Mouse (Mus musculus) hindbrain, embryonic 10.5 days (tissue): ENCODE measurements around the gene Tmem205. TPM values are rescaled to one million over a fixed set of nuclear protein-coding genes. Genes with fewer than 3 reads are reported as not detected.

Source experiments
- DNase-seq: peaks from one replicate; pipeline ENCODE4 v3.0.0-alpha.2; 2017; ENCODE audit warnings: low spot score
- H3K27ac ChIP-seq: fragments of 300-500 bp; sonication (generic); 2 replicates; pipeline ENCODE4 v1.5.1; 2016; ENCODE audit warnings: mild to moderate bottlenecking, moderate library complexity
- H3K27me3 ChIP-seq: fragments of 300-500 bp; sonication (generic); 2 replicates; pipeline ENCODE4 v1.6.1; 2016; ENCODE audit warnings: mild to moderate bottlenecking; ENCODE audit not compliant: poor library complexity, insufficient read depth, severe bottlenecking
- H3K36me3 ChIP-seq: fragments of 300-500 bp; sonication (generic); 2 replicates; pipeline ENCODE4 v1.6.1; 2016; ENCODE audit warnings: mild to moderate bottlenecking, moderate library complexity
- H3K4me1 ChIP-seq: fragments of 300-500 bp; sonication (generic); replicated peaks from 2 replicates; pipeline ENCODE4 v1.6.1; 2016; ENCODE audit warnings: mild to moderate bottlenecking
- H3K4me3 ChIP-seq: fragments of 300-500 bp; sonication (generic); 2 replicates; pipeline ENCODE4 v1.5.1; 2016; ENCODE audit warnings: mild to moderate bottlenecking, moderate library complexity
- H3K9me3 ChIP-seq: fragments of 300-500 bp; sonication (generic); 2 replicates; pipeline ENCODE4 v1.6.1; 2016; ENCODE audit warnings: mild to moderate bottlenecking, moderate library complexity
- WGBS: fragments of 180-500 bp; shearing (Covaris S2); methylation state at CpG from one replicate; pipeline ENCODE4 v1.1.7; 2016; 5-methylcytosine and 5-hydroxymethylcytosine counted together
- polyA plus RNA-seq: library from polyadenylated mRNA; unstranded; fragments of >200 nt; fragmentation: Nextera tagmentation; extraction: Ambion mirVana; gene quantifications from 2 replicates; pipeline ENCODE4 v1.2.1, GENCODE M21; 2016

Gene Tmem205
- polyA plus RNA-seq, 1 experiment from 2014 or later = 46.1 TPM

DNA sequence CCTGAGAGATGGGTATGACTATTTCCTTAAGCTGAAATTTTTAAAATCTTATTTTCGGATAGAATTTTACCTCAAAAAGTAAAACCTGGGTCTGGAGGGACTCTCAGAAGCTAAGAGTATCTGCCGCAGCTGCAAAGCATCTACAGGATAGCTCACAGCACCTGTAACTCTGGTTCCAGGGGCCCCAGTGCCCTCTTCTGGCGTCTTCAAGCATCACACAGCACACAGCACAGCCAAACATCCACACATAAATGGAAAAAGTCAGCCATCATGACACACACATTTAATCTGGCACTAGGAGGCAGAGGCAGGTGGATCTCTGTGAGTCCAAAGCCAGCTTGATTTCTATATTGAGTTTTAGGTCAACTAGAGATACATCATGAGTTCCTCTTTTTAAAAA lies 50.8 kb downstream of the Tmem205 start:
- H3K4me3 ChIP-seq = no peak overlapping the region
- no peaks in the 10 kb centered on the region for H3K4me1 ChIP-seq
- 63% methylated on average over 3 of the region's 3 CpGs for WGBS
- peaks cover 13% of the 10 kb centered on the region; the same call in 1 of the 2 replicates for H3K9me3 ChIP-seq
- H3K27me3 ChIP-seq = peaks cover 8% of the 10 kb centered on the region; the same call in 1 of the 2 replicates
- no peak for DNase-seq
- H3K27ac ChIP-seq = no peak overlapping the region
- no peaks in the 10 kb centered on the region for H3K36me3 ChIP-seq

DNA sequence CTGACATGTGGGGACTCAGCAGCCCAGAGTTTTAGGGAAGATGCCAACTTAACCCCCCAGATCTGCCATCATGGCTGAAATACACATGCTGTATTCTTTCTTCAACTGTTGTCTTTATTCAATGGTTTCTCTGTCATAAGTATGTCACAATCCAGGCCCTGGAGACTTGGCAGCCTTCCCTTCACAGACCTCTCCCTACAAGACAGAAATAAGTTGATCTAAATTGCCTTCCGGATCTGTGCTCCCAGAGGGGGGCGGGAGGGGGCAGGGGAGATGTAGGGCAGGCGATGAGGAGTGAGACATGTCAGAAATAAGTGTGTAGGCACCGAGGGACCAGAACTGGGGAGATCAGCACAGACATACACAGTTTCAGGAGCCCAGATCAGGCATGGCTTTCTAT lies 55.2 kb downstream of the Tmem205 start:
- DNase-seq = no peak
- Histone ChIP-seq H3K4me3 (no peak overlapping the region), H3K27ac (no peak overlapping the region), H3K36me3 (no peaks in the 10 kb centered on the region), H3K4me1 (no peaks in the 10 kb centered on the region), H3K27me3 (peaks cover 8% of the 10 kb centered on the region; the same call in 1 of the 2 replicates), H3K9me3 (no peaks in the 10 kb centered on the region)
- WGBS = 76% methylated on average over 4 of the region's 4 CpGs

Other genes starting within 250 kb of the Tmem205 start
- 51.1 and 55.1 TPM in 2 replicates for gene Ldlr, start 204.1 kb downstream of the Tmem205 start, polyA plus RNA-seq
- 132 and 165 TPM in 2 replicates for gene Spc24, start 167.3 kb downstream of the Tmem205 start, polyA plus RNA-seq
- gene Kank2, start 128.8 kb downstream of the Tmem205 start, polyA plus RNA-seq = 10.0 and 11.0 TPM in 2 replicates
- gene Angptl8, start 92.0 kb downstream of the Tmem205 start, polyA plus RNA-seq = 0.70 and 0.85 TPM in 2 replicates
- gene Dock6, start 74.9 kb downstream of the Tmem205 start, polyA plus RNA-seq = 23.7 and 24.1 TPM in 2 replicates
- gene Rab3d, start 9.4 kb downstream of the Tmem205 start, polyA plus RNA-seq = 8.9 and 10.9 TPM in 2 replicates
- gene Ccdc159, start 85 bp downstream of the Tmem205 start, polyA plus RNA-seq = 4.2 and 5.1 TPM in 2 replicates
- 15.6 and 30.6 TPM in 2 replicates for gene Plppr2, start 9.5 kb upstream of the Tmem205 start, polyA plus RNA-seq
- gene Swsap1, start 28.2 kb upstream of the Tmem205 start, polyA plus RNA-seq = 7.1 and 9.3 TPM in 2 replicates
- gene Epor, start 36.0 kb upstream of the Tmem205 start, polyA plus RNA-seq = 9.3 and 9.6 TPM in 2 replicates
- gene Rgl3, start 61.9 kb upstream of the Tmem205 start, polyA plus RNA-seq = 3.7 and 5.7 TPM in 2 replicates
- 5.1 and 6.7 TPM in 2 replicates for gene Ccdc151, start 75.1 kb upstream of the Tmem205 start, polyA plus RNA-seq
- gene Prkcsh, start 75.2 kb upstream of the Tmem205 start, polyA plus RNA-seq = 115 and 120 TPM in 2 replicates
- gene Elavl3, start 124.5 kb upstream of the Tmem205 start, polyA plus RNA-seq = 22.7 and 57.1 TPM in 2 replicates
- gene Gm49318, start 143.7 kb upstream of the Tmem205 start, polyA plus RNA-seq = not detected in 2 replicates
- 11.1 and 15.4 TPM in 2 replicates for gene Zfp653, start 143.8 kb upstream of the Tmem205 start, polyA plus RNA-seq
- gene Ecsit, start 157.9 kb upstream of the Tmem205 start, polyA plus RNA-seq = 42.6 and 45.5 TPM in 2 replicates
- gene Cnn1, start 171.7 kb upstream of the Tmem205 start, polyA plus RNA-seq = 2.4 TPM in 2 replicates
- gene Elof1, start 189.6 kb upstream of the Tmem205 start, polyA plus RNA-seq = 250 and 261 TPM in 2 replicates
- 20.9 and 23.7 TPM in 2 replicates for gene Acp5, start 208.2 kb upstream of the Tmem205 start, polyA plus RNA-seq
- 55.6 and 68.3 TPM in 2 replicates for gene Pigyl, start 229.3 kb upstream of the Tmem205 start, polyA plus RNA-seq